Mouse (Mus musculus): ENCODE results near the gene Yae1d1. TPM values are rescaled to one million over a fixed set of nuclear protein-coding genes. Genes with fewer than 3 reads are reported as not detected.

Gene Yae1d1
- total RNA-seq, 2 experiments from 2014 or later = 24.3 to 24.9 TPM

Other genes with a start within 250 kb of the Yae1d1 start
- gene Cdk13, start 188.3 kb downstream of the Yae1d1 start, total RNA-seq (2021) = 10 to 100 TPM; 52.9 to 58.0 TPM
- 10 to 100 TPM; 86.1 to 87.7 TPM for gene Rala, start 49.1 kb downstream of the Yae1d1 start, total RNA-seq (2021)